Mouse (Mus musculus) liver, embryonic 15.5 days (tissue): ENCODE measurements around the gene Mcidas. TPM values are rescaled to one million over a fixed set of nuclear protein-coding genes. Genes with fewer than 3 reads are reported as not detected.
A peak's percentile ranks its signal among the peaks of the same experiment; 100 is the strongest.

Source experiments
- ATAC-seq: fragments of 200-750 bp; cut with Nextera tagmentation; 2 replicates; pipeline ENCODE4 v1.8.0; 2017; ENCODE audit warnings: moderate number of reproducible peaks, mild to moderate bottlenecking, moderate library complexity; ENCODE audit not compliant: insufficient read depth
- H3K27ac ChIP-seq: fragments of 300-500 bp; sonication (generic); replicated peaks from 2 replicates; pipeline ENCODE4 v1.5.1; 2015; ENCODE audit warnings: mild to moderate bottlenecking, inconsistent platforms
- H3K27me3 ChIP-seq: fragments of 300-500 bp; sonication (generic); 2 replicates; pipeline ENCODE4 v1.6.1; 2015; ENCODE audit warnings: mild to moderate bottlenecking, inconsistent platforms
- H3K36me3 ChIP-seq: fragments of 300-500 bp; sonication (generic); replicated peaks from 2 replicates; pipeline ENCODE4 v1.6.1; 2015; ENCODE audit warnings: moderate library complexity, mild to moderate bottlenecking, inconsistent platforms
- H3K4me1 ChIP-seq: fragments of 300-500 bp; sonication (generic); replicated peaks from 2 replicates; pipeline ENCODE4 v1.6.1; 2015; ENCODE audit warnings: inconsistent platforms
- H3K4me2 ChIP-seq: fragments of 300-500 bp; sonication (generic); 2 replicates; pipeline ENCODE4 v1.6.1; 2015; ENCODE audit warnings: moderate library complexity, mild to moderate bottlenecking, inconsistent platforms
- H3K4me3 ChIP-seq: fragments of 300-500 bp; sonication (generic); replicated peaks from 2 replicates; pipeline ENCODE4 v1.5.1; 2015; ENCODE audit warnings: mild to moderate bottlenecking, inconsistent platforms
- H3K9ac ChIP-seq: fragments of 300-500 bp; sonication (generic); 2 replicates; pipeline ENCODE4 v1.6.1; 2015; ENCODE audit warnings: moderate library complexity, mild to moderate bottlenecking, inconsistent platforms
- H3K9me3 ChIP-seq: fragments of 300-500 bp; sonication (generic); replicated peaks from 2 replicates; pipeline ENCODE4 v1.6.1; 2016; ENCODE audit warnings: inconsistent platforms
- WGBS: fragments of 180-500 bp; shearing (Covaris S2); methylation state at CpG from one replicate; pipeline ENCODE4 v1.1.7; 2015; ENCODE audit warnings: mixed read lengths; ENCODE audit not compliant: insufficient replicate concordance; 5-methylcytosine and 5-hydroxymethylcytosine counted together
- polyA plus RNA-seq: library from polyadenylated mRNA; unstranded; fragments of >200 nt; fragmentation: Nextera tagmentation; extraction: Ambion mirVana; gene quantifications from 2 replicates; pipeline ENCODE4 v1.2.1, GENCODE M21; 2015

The Mcidas gene
- not detected in 2 replicates for polyA plus RNA-seq

GRCm38 (mm10) chr13:112993531-112994152 is at the start of gene Mcidas:
Gene Mcidas, plus strand, starts transcription at chr13:112993845.
- Histone ChIP-seq H3K4me3 (peak within 1 kb of the TSS; percentile 40), H3K4me2 (peak within 1 kb of the TSS; percentile 61), H3K36me3 (no peaks in the 10 kb centered on the region), H3K27ac (no peak within 1 kb of the TSS), H3K9ac (no peak within 1 kb of the TSS), H3K4me1 (peaks cover 15% of the 10 kb centered on the region), H3K27me3 (peaks cover 96% of the 10 kb centered on the region), H3K9me3 (no peaks in the 10 kb centered on the region)
- WGBS: 1% methylated on average over 63 of the region's 63 CpGs
- ATAC-seq: no peak

- WGBS: 88% methylated on average over 9 of the region's 9 CpGs
- Histone ChIP-seq H3K9me3 (no peaks in the 10 kb centered on the region), H3K4me1 (peaks cover 10% of the 10 kb centered on the region), H3K9ac (no peak overlapping the region), H3K27ac (no peak overlapping the region), H3K4me3 (no peak overlapping the region), H3K27me3 (no peaks in the 10 kb centered on the region), H3K4me2 (no peak overlapping the region), H3K36me3 (peaks cover 46% of the 10 kb centered on the region)
- no peak for ATAC-seq
Observed at GRCm38 (mm10) chr13:112945312-112945711, 48.3 kb upstream of the Mcidas start.

GRCm38 (mm10) chr13:112945900-112946299 is 47.7 kb upstream of the Mcidas start:
- Histone ChIP-seq H3K9me3 (no peaks in the 10 kb centered on the region), H3K36me3 (peaks cover 52% of the 10 kb centered on the region), H3K27ac (no peak overlapping the region), H3K4me2 (no peak overlapping the region), H3K4me3 (no peak overlapping the region), H3K9ac (no peak overlapping the region), H3K4me1 (peaks cover 10% of the 10 kb centered on the region), H3K27me3 (no peaks in the 10 kb centered on the region)
- no peak for ATAC-seq
- 68% methylated on average over 6 of the region's 6 CpGs for WGBS

DNA sequence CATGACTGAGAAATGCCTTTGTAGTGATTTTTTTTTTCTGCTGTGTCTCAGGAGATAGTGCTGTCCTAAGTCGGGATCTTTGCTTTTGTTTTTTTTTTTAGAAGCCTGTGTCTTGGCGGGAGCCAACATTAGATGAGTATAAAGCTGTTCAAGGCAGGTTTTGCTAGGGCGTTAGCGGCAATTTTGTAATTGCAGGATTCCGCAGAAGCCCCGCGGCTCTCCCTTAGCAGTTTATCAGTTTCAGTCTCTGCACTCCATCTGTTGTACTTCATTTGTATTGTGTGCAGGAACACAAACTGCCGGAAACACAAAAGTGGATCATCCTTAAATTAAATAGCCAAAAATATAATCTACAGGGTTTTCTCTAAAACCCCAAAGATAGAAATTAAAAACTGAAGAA is 39.6 kb upstream of the Mcidas start:
- H3K4me2 ChIP-seq: no peak overlapping the region
- H3K36me3 ChIP-seq: peaks cover 52% of the 10 kb centered on the region
- H3K27ac ChIP-seq: no peak overlapping the region
- no peaks in the 10 kb centered on the region for H3K4me1 ChIP-seq
- H3K4me3 ChIP-seq: no peak overlapping the region
- no peaks in the 10 kb centered on the region for H3K27me3 ChIP-seq
- 84% methylated on average over 8 of the region's 8 CpGs for WGBS
- no peaks in the 10 kb centered on the region for H3K9me3 ChIP-seq
- ATAC-seq: no peak
- no peak overlapping the region for H3K9ac ChIP-seq

- WGBS: 75% methylated on average over 5 of the region's 5 CpGs
- Histone ChIP-seq H3K9ac (no peak overlapping the region), H3K4me1 (no peaks in the 10 kb centered on the region), H3K36me3 (peaks cover 30% of the 10 kb centered on the region), H3K27ac (no peak overlapping the region), H3K27me3 (no peaks in the 10 kb centered on the region), H3K9me3 (no peaks in the 10 kb centered on the region), H3K4me3 (no peak overlapping the region), H3K4me2 (no peak overlapping the region)
- no peak for ATAC-seq
Observed at GRCm38 (mm10) chr13:112963081-112963480, 30.6 kb upstream of the Mcidas start.

DNA sequence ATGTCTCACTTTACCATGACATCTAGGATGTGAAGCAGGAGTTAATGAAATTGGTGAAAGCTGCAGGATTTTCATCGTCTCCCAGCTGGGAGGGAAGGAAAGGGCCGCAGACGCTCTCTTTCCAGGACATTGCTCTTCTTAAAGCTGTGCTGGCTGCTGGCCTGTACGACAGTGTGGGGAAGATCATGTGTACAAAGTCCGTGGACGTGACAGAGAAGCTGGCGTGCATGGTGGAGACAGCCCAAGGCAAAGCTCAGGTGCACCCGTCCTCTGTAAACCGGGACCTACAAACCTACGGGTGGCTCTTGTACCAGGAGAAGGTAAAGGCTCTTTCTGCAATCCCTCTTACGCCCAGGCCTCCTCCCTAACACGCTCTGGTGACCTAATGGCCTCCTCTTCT is 29.2 kb upstream of the Mcidas start:
- peaks cover 29% of the 10 kb centered on the region for H3K36me3 ChIP-seq
- H3K27me3 ChIP-seq: no peaks in the 10 kb centered on the region
- H3K4me3 ChIP-seq: no peak overlapping the region
- no peak overlapping the region for H3K27ac ChIP-seq
- H3K4me1 ChIP-seq: no peaks in the 10 kb centered on the region
- no peak for ATAC-seq
- H3K4me2 ChIP-seq: no peak overlapping the region
- H3K9me3 ChIP-seq: no peaks in the 10 kb centered on the region
- H3K9ac ChIP-seq: no peak overlapping the region
- WGBS: 81% methylated on average over 12 of the region's 12 CpGs

GRCm38 (mm10) chr13:112967267-112967666 is 26.4 kb upstream of the Mcidas start:
- H3K9me3 ChIP-seq: no peaks in the 10 kb centered on the region
- no peak for ATAC-seq
- peaks cover 21% of the 10 kb centered on the region for H3K36me3 ChIP-seq
- no peaks in the 10 kb centered on the region for H3K27me3 ChIP-seq
- no peak overlapping the region for H3K9ac ChIP-seq
- no peaks in the 10 kb centered on the region for H3K4me1 ChIP-seq
- no peak overlapping the region for H3K4me2 ChIP-seq
- 72% methylated on average over 5 of the region's 5 CpGs for WGBS
- no peak overlapping the region for H3K4me3 ChIP-seq
- no peak overlapping the region for H3K27ac ChIP-seq

DNA sequence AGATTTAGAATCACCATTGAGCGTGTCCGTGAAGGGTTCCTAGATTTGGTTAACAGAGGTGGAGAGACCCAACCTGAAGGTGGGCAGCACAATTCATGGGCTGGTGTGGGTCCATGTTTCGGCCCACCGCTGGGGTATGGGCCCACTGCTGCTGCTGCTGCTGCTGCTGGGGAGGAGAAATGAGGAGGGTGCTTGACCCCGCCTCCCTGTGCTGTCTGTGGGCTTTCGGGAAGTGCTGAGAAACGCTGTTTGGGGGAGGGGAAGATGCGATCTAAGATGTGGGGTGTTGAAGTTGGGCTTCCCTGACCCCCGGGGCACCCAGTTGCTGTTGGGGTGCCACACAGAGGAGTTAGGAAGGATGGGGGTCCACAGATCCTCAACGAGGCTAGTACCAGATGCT is 16.9 kb upstream of the Mcidas start:
- ATAC-seq: no peak
- no peak overlapping the region for H3K27ac ChIP-seq
- peaks cover 43% of the 10 kb centered on the region for H3K27me3 ChIP-seq
- no peaks in the 10 kb centered on the region for H3K9me3 ChIP-seq
- no peaks in the 10 kb centered on the region for H3K4me1 ChIP-seq
- H3K4me2 ChIP-seq: no peak overlapping the region
- WGBS: 28% methylated on average over 10 of the region's 10 CpGs
- no peaks in the 10 kb centered on the region for H3K36me3 ChIP-seq
- no peak overlapping the region for H3K9ac ChIP-seq
- no peak overlapping the region for H3K4me3 ChIP-seq

DNA sequence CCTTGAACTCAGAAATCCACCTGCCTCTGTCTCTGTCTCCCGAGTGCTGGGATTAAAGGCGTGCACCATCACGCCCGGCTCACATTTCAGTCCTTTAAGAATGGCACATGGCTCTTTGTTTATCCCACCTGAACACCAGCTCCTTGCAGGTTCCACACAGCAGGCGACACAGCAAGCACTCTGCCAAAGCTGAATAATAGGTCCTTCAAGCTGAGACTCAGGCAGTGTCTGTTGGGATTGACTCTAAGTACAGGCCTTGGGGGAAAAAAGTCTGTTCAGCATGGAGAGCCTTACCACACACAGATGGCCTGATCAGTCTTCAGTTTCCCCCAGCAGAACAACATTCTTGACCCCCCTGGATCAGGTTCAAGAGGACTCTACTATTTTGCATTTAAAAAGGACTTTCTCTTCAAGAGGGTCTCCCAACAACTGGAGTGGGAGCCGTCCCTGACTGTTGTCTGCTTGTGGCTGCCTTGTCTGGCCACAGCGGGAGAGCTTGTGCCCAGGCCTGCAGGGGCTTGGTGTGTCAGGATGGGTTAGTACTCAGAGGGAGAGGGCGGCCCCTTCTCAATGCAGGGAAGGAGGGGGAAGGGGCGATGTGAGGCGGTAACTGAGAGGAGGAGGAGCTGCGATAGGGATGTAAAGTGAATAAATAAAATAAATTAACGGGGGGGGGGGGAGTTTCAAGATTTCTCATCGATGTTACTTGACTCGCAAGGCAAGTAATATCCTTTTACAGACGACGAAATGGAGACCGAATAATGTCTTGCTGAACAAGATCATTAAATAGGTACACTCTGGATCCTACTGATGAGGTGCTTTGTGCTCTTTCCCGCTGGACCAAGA is 7.8 kb upstream of the Mcidas start:
- peaks cover 94% of the 10 kb centered on the region for H3K27me3 ChIP-seq
- no peak overlapping the region for H3K4me3 ChIP-seq
- WGBS: 13% methylated on average over 18 of the region's 18 CpGs
- peaks cover 21% of the 10 kb centered on the region for H3K4me1 ChIP-seq
- H3K4me2 ChIP-seq: no peak overlapping the region
- H3K27ac ChIP-seq: no peak overlapping the region
- no peak for ATAC-seq
- H3K9ac ChIP-seq: no peak overlapping the region
- H3K36me3 ChIP-seq: no peaks in the 10 kb centered on the region
- no peaks in the 10 kb centered on the region for H3K9me3 ChIP-seq

GRCm38 (mm10) chr13:112986451-112986950 is 7.1 kb upstream of the Mcidas start:
- no peak overlapping the region for H3K9ac ChIP-seq
- peaks cover 95% of the 10 kb centered on the region for H3K27me3 ChIP-seq
- 0 out of 2 replicates have a peak overlapping the region, but pooled peaks have one; percentile 75 for H3K4me2 ChIP-seq
- WGBS: 3% methylated on average over 17 of the region's 17 CpGs
- H3K36me3 ChIP-seq: no peaks in the 10 kb centered on the region
- no peaks in the 10 kb centered on the region for H3K9me3 ChIP-seq
- ATAC-seq: no peak
- no peak overlapping the region for H3K4me3 ChIP-seq
- no peak overlapping the region for H3K27ac ChIP-seq
- H3K4me1 ChIP-seq: peaks cover 21% of the 10 kb centered on the region

- Histone ChIP-seq H3K4me3 (peak within 1 kb of the TSS; percentile 51), H3K27ac (no peak within 1 kb of the TSS), H3K27me3 (peaks cover 91% of the 10 kb centered on the region), H3K36me3 (no peaks in the 10 kb centered on the region), H3K4me2 (peak within 1 kb of the TSS; percentile 75), H3K4me1 (peaks cover 21% of the 10 kb centered on the region), H3K9ac (peak within 1 kb of the TSS; percentile 21; the same call in 1 of the 2 replicates), H3K9me3 (no peaks in the 10 kb centered on the region)
- under 1% methylated on average over 47 of the region's 47 CpGs for WGBS
- ATAC-seq: peak; percentile 91
Observed at GRCm38 (mm10) chr13:112987532-112987943, 6.1 kb upstream of the Mcidas start, which contains the start of gene Ccno. Gene Ccno, plus strand, starts transcription at chr13:112987802.
